9 mouse cellular contexts compared by ENCODE assay signal in genomic region chr15:94628463-94628829, GRCm38 (mm10). TPM values are rescaled to one million over a fixed set of nuclear protein-coding genes. Genes with fewer than 3 reads are reported as not detected.
DNase-seq lines count a peak whose midpoint lies in the region; ATAC-seq and TF ChIP-seq lines count a peak whose summit lies in the region.
"Had no signal": no experiment of that assay in that cellular context is flagged by ENCODE, and none has a peak within 500 bp of the region (broad histone marks: within the 10 kb centered on the region; RNA-seq: fewer than 3 reads in every experiment).

No protein-coding gene starts in this region.

- H3K4me2 ChIP-seq in heart, postnatal 0 days (ENCODE audit: low read depth, low read length): peak overlapping the region; percentile 98
- peak overlapping the region; percentile 100 for H3K4me2 ChIP-seq in embryonic facial prominence, embryonic 12.5 days (replicated peaks)
- H3K4me2 ChIP-seq in intestine, embryonic 14.5 days (ENCODE audit: low read length): peak overlapping the region; percentile 97
- peak overlapping the region; percentile 94 for H3K4me2 ChIP-seq in midbrain, embryonic 16.5 days (ENCODE audit: low read length)

- no peak for TF ChIP-seq EP300 in heart, postnatal 0 days (IDR thresholded peaks at IDR 0.05; ENCODE audit: low read depth)

- no peak for DNase-seq in heart, postnatal 0 days (ENCODE audit: low spot score)
- DNase-seq in heart, adult 9 months (ENCODE audit: low spot score in 2 of 2): no peak
- no peak for DNase-seq in intestine, embryonic 14.5 days (ENCODE audit: low spot score)
- no peak for DNase-seq in frontal cortex, postnatal 14 days (ENCODE audit: low spot score in 2 of 2)
- no peak for DNase-seq in c-Kit-positive CD71-positive TER-119-positive erythroid progenitor cells, embryonic 14.5 days (ENCODE audit: low spot score)
- no peak for DNase-seq in urinary bladder, adult 18-20 months (ENCODE audit: low spot score in 2 of 2)

- no peak for TF ChIP-seq CTCF in heart, postnatal 0 days (IDR thresholded peaks at IDR 0.05; ENCODE audit: low read depth)

- H3K27me3 ChIP-seq in heart, postnatal 0 days (ENCODE audit: control insufficient read depth, insufficient read depth, low read length): peaks cover 18% of the 10 kb centered on the region
- H3K27me3 ChIP-seq in embryonic facial prominence, embryonic 12.5 days: peaks cover 32% of the 10 kb centered on the region
- peaks cover 19% of the 10 kb centered on the region for H3K27me3 ChIP-seq in intestine, embryonic 14.5 days (replicated peaks; ENCODE audit: control insufficient read depth, insufficient read depth, low read length)
- H3K27me3 ChIP-seq in midbrain, embryonic 16.5 days (ENCODE audit: control insufficient read depth, insufficient read depth, low read depth, low read length): no peaks in the 10 kb centered on the region; the same call in 1 of the 2 replicates

- H3K4me3 ChIP-seq in heart, postnatal 0 days (ENCODE audit: low read depth, low read length): peak overlapping the region; percentile 65
- peak overlapping the region; percentile 70 for H3K4me3 ChIP-seq in embryonic facial prominence, embryonic 12.5 days
- peak overlapping the region; percentile 50 for H3K4me3 ChIP-seq in intestine, embryonic 14.5 days (ENCODE audit: low read depth, low read length)
- H3K4me3 ChIP-seq in midbrain, embryonic 16.5 days (ENCODE audit: low read depth, low read length): peak overlapping the region; percentile 77

- no peak for ATAC-seq in heart, postnatal 0 days (ENCODE audit: insufficient read depth, low read depth)
- ATAC-seq in embryonic facial prominence, embryonic 12.5 days (ENCODE audit: insufficient number of reproducible peaks, insufficient read depth, low FRiP score, low TSS enrichment): peak; percentile 32; the same call in 1 of the 2 replicates
- ATAC-seq in intestine, embryonic 14.5 days (replicated peaks; ENCODE audit: low FRiP score, low TSS enrichment, low read depth): no peak
- ATAC-seq in midbrain, embryonic 16.5 days: peak; percentile 60; the same call in 1 of the 2 replicates

- no peak overlapping the region for H3K27ac ChIP-seq in heart, postnatal 0 days (ENCODE audit: low read depth)
- no peak overlapping the region for H3K27ac ChIP-seq in embryonic facial prominence, embryonic 12.5 days
- H3K27ac ChIP-seq in intestine, embryonic 14.5 days (ENCODE audit: low read depth): no peak overlapping the region
- H3K27ac ChIP-seq in midbrain, embryonic 16.5 days (ENCODE audit: low read length): no peak overlapping the region; the same call in 1 of the 2 replicates

- WGBS in heart, postnatal 0 days: 58% methylated on average over 2 of the region's 2 CpGs
- 47% methylated on average over 2 of the region's 2 CpGs for WGBS in embryonic facial prominence, embryonic 12.5 days
- WGBS in intestine, embryonic 14.5 days: 40% methylated on average over 2 of the region's 2 CpGs
- 58% methylated on average over 2 of the region's 2 CpGs for whole genome bisulfite sequencing in midbrain, embryonic 16.5 days

- H3K36me3 ChIP-seq in heart, postnatal 0 days (replicated peaks; ENCODE audit: control insufficient read depth, insufficient read depth, low read length): no peaks in the 10 kb centered on the region
- no peaks in the 10 kb centered on the region for H3K36me3 ChIP-seq in embryonic facial prominence, embryonic 12.5 days
- H3K36me3 ChIP-seq in intestine, embryonic 14.5 days (ENCODE audit: control insufficient read depth, insufficient read depth, low read length): no peaks in the 10 kb centered on the region
- no peaks in the 10 kb centered on the region for H3K36me3 ChIP-seq in midbrain, embryonic 16.5 days (ENCODE audit: control insufficient read depth, insufficient read depth, low read length)
- H3K36me3 ChIP-seq: G1E had no signal

- no peak overlapping the region; the same call in 1 of the 2 replicates for H3K9ac ChIP-seq in heart, postnatal 0 days (replicated peaks; ENCODE audit: low read depth, low read length)
- H3K9ac ChIP-seq in embryonic facial prominence, embryonic 12.5 days: peak overlapping the region; percentile 77
- peak overlapping the region; percentile 57; the same call in 1 of the 2 replicates for H3K9ac ChIP-seq in intestine, embryonic 14.5 days (ENCODE audit: low read length)
- H3K9ac ChIP-seq in midbrain, embryonic 16.5 days (ENCODE audit: low read depth, low read length): peak overlapping the region; percentile 91

- H3K9me3 ChIP-seq in heart, postnatal 0 days (replicated peaks; ENCODE audit: control insufficient read depth, low read length): no peaks in the 10 kb centered on the region
- H3K9me3 ChIP-seq in embryonic facial prominence, embryonic 12.5 days: no peaks in the 10 kb centered on the region
- no peaks in the 10 kb centered on the region for H3K9me3 ChIP-seq in intestine, embryonic 14.5 days (ENCODE audit: control insufficient read depth, low read length)
- H3K9me3 ChIP-seq in midbrain, embryonic 16.5 days (replicated peaks; ENCODE audit: control insufficient read depth, low read length, poor library complexity, severe bottlenecking): no peaks in the 10 kb centered on the region

- no peaks in the 10 kb centered on the region for H3K4me1 ChIP-seq in heart, postnatal 0 days (ENCODE audit: control insufficient read depth, insufficient read depth)
- H3K4me1 ChIP-seq in embryonic facial prominence, embryonic 12.5 days: 0 out of 2 replicates have a peak, but pooled peaks cover 3% of the 10 kb centered on the region
- H3K4me1 ChIP-seq in intestine, embryonic 14.5 days (replicated peaks; ENCODE audit: control insufficient read depth, insufficient read depth, low read length): 0 out of 2 replicates have a peak, but pooled peaks cover 4% of the 10 kb centered on the region
- no peaks in the 10 kb centered on the region for H3K4me1 ChIP-seq in midbrain, embryonic 16.5 days (ENCODE audit: control insufficient read depth, insufficient read depth, low read length)

RNA-seq across cellular contexts. Expression of gene Tmem117, which starts 0.6 kb away (rescaled TPM):
- 2.5 and 3.6 TPM in 2 replicates for total RNA-seq in heart, postnatal 0 days (2014; rRNA removed; ENCODE audit: low replicate concordance)
- polyA plus RNA-seq in heart, postnatal 0 days (2015; fragmentation: Nextera tagmentation; extraction: Ambion mirVana): 2.5 and 3.5 TPM in 2 replicates
- 2.5 and 3.2 TPM in 2 replicates for polyA plus RNA-seq in embryonic facial prominence, embryonic 12.5 days (2016; fragmentation: Nextera tagmentation; extraction: Ambion mirVana)
- polyA plus RNA-seq in intestine, embryonic 14.5 days (2014; fragmentation: Nextera tagmentation; extraction: Ambion mirVana): 2.5 and 3.1 TPM in 2 replicates
- 13.2 and 17.8 TPM in 2 replicates for polyA plus RNA-seq in midbrain, embryonic 16.5 days (2015; fragmentation: Nextera tagmentation; extraction: Ambion mirVana)
- polyA plus RNA-seq: G1E had no signal

RNA-seq across cellular contexts. Expression of gene Twf1, which starts 38.8 kb away (rescaled TPM):
- 12.8 and 26.0 TPM in 2 replicates for total RNA-seq in heart, postnatal 0 days (2014; rRNA removed; ENCODE audit: low replicate concordance)
- 28.3 and 30.7 TPM in 2 replicates for polyA plus RNA-seq in heart, postnatal 0 days (2015; fragmentation: Nextera tagmentation; extraction: Ambion mirVana)
- 67.7 and 68.0 TPM in 2 replicates for polyA plus RNA-seq in embryonic facial prominence, embryonic 12.5 days (2016; fragmentation: Nextera tagmentation; extraction: Ambion mirVana)
- polyA plus RNA-seq in intestine, embryonic 14.5 days (2014; fragmentation: Nextera tagmentation; extraction: Ambion mirVana): 97.9 and 101 TPM in 2 replicates
- polyA plus RNA-seq in midbrain, embryonic 16.5 days (2015; fragmentation: Nextera tagmentation; extraction: Ambion mirVana): 71.4 and 79.5 TPM in 2 replicates

Comparison
In these comparisons a context has a peak if more than half of its experiments do, and no peak if none do; other contexts are left out.
1. ATAC-seq: peak in embryonic facial prominence, embryonic 12.5 days (single experiment) and midbrain, embryonic 16.5 days (single experiment); none in heart, postnatal 0 days (single experiment) and intestine, embryonic 14.5 days (single experiment).
2. Peak in every context shown above with its lines, with median percentiles within 50 percentile points of each other: H3K4me2 ChIP-seq and H3K4me3 ChIP-seq.